Mouse (Mus musculus) small intestine, adult 2 months (tissue): Measurements from ENCODE around the gene Mttp.

Experiments
- CTCF ChIP-seq: fragments of 200-500 bp; IDR thresholded peaks from 2 replicates; pipeline ENCODE4 v1.5.1; 2012; ENCODE audit warnings: low read depth, mild to moderate bottlenecking, control low read depth, inconsistent platforms, low read length, moderate library complexity, mixed read lengths; ENCODE audit not compliant: insufficient replicate concordance, insufficient read length; ENCODE audit errors: extremely low read depth
- POLR2A ChIP-seq: fragments of 200-500 bp; IDR thresholded peaks from 2 replicates; pipeline ENCODE4 v1.6.1; 2012; ENCODE audit warnings: low read depth, mild to moderate bottlenecking, control low read depth, inconsistent platforms, low read length, moderate library complexity

DNA sequence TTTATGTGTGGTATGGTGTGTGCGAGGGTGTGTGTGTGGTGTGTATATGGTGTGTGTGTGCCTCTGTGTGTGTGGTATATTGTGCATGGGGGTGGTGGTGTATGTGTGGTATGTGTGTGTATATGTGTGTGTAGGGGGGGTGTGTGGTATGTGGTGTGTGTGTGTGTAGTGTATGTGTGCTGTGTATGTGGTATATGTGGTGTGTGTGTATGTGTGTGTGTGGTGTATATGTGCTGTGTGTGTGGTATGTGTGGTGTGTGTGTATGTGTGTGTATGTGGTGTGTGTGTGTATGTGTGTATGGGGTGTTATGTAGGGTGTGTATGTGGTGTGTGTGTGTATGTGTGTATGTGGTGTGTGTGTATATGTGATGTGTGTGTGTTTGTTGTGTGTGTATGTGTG lies 70.6 kb downstream of the Mttp start:
- TF ChIP-seq CTCF, result no peak
- TF ChIP-seq POLR2A, result no peak
